Mouse (Mus musculus) heart, postnatal 14 days (tissue): Measurements from ENCODE around the gene Dvl1. TPM values are rescaled to one million over a fixed set of nuclear protein-coding genes. Genes with fewer than 3 reads are reported as not detected.

Experiments
- DNase-seq, 2 experiments: peaks; one replicate each; pipeline ENCODE4 v3.0.0; 2021 to 2022
- intact Hi-C: fragments of 180-260 bp; cut with DNase I; formaldehyde crosslinking; loops from one replicate; pipeline ENCODE4 v1.15.1; 2025
- total RNA-seq, 2 experiments: library from RNA; stranded (reverse); gene quantifications; 2 replicates each; pipeline ENCODE4 v1.2.3; 2021

The Dvl1 gene
- total RNA-seq, 2 experiments from 2014 or later = 41.1 to 46.6 TPM

DNA sequence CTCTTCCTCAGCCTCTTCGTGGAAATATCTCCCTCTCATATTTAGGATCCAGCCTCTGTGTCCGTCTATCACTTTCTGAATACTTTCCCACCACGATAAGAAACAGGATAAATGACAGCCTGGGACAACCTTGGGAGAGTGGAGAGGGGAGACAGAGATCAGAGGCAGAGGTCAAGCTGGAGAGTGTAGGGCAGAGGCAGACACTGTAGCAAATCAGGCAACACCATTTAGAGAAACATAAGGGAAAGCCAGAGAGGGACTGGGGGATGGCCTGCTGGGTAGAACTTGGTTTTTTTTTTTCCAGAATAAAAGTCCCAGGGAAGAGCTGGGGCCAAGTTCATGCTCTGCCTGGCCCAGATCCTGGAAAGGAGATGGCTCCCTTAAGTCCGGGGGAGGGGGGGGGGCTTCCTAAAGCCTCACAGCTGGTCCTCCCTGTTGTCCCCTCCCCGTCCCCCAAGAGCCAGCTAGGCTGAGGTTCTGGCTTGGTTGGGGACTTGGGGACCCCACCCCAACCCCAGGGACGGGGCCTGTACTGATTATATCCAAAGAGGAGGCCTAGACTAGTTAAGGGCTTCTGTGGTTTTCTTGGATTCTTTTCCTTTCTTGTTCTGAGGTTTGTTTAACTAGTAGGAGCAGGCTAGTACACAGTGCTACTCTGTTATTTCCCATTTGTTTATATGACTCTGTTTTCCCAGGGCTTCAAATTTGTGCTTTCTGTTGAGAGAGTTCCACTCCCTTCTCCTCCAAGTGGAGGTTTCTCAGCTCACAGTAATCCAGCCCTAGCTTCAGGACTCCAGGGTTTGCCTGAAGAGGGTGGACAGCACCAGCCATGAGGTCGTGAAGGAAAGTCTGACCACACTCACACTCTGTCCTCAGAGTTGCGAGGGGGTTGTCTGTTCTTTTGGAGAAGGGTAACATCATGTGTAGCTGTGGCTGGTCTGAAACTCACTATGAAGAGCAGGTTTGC is 8.7 kb upstream of the Dvl1 start:
- intact Hi-C loops = no loop called here
- peak; percentile 65 for DNase-seq

DNA sequence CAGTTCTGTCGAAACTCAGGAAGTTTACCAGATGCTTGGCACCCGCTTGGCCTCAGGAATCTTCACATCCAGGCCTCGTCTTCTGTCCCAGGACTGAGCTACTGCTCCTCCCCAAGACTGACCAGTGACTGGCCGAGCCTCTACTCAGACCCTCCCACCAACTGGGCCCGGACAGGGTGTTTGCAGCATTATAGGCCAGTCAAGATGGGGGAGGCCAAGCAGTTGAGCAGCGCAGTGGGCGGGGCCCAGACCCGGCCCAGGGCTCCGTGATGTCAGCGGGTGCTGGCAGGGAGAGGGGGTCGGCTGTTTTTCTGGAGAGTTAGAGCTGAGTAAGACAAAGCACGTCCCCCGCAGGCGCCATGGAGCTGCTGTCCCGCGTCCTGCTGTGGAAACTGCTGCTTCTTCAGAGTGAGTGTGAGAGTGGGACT is 7.7 kb upstream of the Dvl1 start, which contains the start of gene Mxra8:
TSS of gene Mxra8 (plus strand) at position 198 of the 428 bp plus-strand sequence.
- DNase-seq = peak; percentile 89 to 91
- intact Hi-C loops = no loop called here

DNA sequence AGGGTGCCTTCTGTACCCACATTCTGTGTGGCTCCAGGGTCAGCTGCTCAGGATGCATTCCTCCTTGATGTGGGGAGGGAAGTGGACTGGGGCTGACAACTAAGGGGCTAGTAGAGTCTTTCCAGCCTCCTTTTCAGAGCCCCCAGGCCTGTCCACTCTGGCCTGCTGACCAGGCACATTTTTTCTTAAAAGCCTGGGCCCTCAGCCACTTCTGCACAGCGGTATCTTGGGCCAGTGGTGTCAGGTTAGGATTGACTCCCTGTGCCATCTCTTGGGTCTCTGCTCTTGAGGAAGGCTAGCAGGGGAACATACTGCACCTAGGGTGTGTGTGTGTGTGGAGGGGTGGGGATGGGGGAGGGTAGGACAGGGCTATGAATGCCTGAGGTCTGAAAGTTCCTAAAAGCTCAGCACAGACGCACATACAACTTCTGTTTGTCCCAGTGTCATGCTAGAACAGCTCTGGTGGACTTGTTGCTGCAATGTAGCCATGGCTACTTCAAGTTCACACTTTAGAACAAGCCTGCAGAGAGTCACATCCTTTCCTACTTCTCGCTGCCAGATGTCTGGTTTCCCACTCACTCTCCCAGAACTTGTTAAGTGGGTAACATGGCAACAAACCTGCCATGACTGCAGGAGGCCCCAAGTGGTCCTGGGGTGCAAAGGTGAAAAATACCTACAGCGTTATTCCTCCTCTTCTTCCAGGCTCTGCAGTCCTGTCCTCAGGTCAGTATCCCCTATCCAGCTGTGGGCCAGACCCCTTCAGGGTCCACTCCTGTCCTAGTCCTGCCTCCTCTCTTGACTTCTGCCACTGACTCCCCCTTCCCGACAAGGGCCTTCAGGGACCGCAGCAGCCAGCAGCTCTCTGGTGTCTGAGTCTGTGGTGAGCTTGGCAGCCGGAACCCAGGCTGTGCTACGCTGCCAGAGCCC is 6.9 kb upstream of the Dvl1 start:
- DNase-seq = peak in 1 of 2 experiments; percentile 21

GRCm38 (mm10) chr4:155841003-155841454 is 6.2 kb upstream of the Dvl1 start:
- DNase-seq = peak; percentile 67 to 76
- intact Hi-C loops = no loop called here

More for the DNA sequence above, 6.9 kb upstream of the Dvl1 start:
- intact Hi-C loops = no loop called here

- intact Hi-C loops = no loop called here
- no peak for DNase-seq
Observed at GRCm38 (mm10) chr4:155841651-155842270, 5.4 kb upstream of the Dvl1 start.

GRCm38 (mm10) chr4:155843231-155843630 is 4.0 kb upstream of the Dvl1 start:
- intact Hi-C loops = no loop called here
- no peak for DNase-seq

DNA sequence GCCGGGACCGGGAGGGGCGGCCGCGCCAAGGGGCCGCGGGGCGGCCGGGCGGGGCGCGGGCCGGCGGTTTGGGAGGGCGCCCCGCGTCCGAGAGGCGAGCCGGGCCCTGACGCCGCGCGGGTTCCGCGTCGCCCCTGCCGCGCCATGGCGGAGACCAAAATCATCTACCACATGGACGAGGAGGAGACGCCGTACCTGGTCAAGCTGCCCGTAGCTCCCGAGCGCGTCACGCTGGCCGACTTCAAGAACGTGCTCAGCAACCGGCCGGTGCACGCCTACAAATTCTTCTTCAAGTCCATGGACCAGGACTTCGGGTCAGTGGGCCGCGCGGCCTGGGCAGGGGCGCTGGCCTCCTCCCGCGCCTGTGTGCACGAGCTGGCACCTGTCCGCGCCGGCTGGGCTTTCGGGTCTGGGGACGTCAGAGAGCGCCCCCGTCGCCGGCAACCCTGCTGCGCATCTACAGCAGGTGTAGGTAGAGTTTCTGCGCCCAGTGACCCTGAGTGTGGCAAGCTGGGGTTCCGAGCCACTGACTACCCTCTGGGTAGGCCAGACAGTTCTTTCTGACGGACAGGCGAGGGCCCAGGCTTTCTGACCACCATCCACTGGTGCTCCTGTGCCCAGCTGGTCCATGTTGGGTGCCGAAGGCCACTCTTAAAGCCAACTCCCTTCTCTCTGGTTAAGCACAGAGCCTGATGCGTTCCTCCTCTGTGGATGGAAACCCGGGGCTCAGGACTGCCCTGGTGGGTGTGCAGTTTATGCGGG is 570 bp downstream of the Dvl1 start:
- peak in 1 of 2 experiments; percentile 40 for DNase-seq
- intact Hi-C loops = loop anchor here (1.0 kb wide), 1 partner anchor 15 kb away; no protein-coding TSS in a partner anchor

GRCm38 (mm10) chr4:155848434-155849095 is 1.4 kb downstream of the Dvl1 start:
- intact Hi-C loops = no loop called here
- DNase-seq = no peak

DNA sequence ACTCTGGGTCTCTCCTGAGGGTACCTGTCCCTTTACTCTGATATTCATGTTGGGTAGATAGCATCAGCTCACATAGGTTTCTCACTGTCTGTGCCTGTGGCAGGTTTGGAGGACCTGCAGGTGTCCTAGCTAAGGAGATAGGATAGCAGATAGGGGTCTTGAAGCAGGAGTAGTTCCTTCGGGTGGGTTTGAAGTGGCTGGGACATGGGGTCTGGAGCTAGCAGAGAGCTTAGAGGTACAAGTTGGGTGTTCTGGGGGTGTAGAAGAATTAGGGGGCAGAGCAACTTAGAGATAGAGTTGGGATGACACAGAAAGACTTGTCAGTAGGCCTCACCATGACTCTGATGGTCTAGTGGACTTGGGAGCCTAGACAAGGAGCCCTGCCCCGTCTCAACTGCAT is 2.2 kb downstream of the Dvl1 start:
- intact Hi-C loops = no loop called here
- DNase-seq = no peak

- no peak for DNase-seq
- intact Hi-C loops = no loop called here
Observed at GRCm38 (mm10) chr4:155849792-155850451, 2.7 kb downstream of the Dvl1 start.

DNA sequence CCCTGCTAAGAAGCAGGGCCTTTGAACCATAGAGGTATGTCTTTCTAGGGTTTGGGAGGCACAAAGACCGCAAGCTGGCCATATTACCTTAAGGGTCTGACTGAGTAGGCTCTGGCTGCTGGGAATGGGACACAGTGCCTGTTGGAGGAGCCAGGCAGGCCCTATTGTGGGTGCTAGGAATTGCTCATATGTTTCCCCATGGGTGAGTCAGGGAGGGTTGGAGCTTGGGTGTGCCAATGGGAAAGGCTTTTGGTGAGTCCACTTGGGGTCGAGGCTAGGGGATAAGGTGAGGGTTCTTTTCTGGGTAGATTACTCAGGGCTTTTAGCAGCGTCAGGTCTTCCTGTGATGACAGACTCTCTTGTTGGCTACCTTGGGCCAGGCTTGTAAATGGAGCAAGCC is 4.2 kb downstream of the Dvl1 start:
- intact Hi-C loops = no loop called here

GRCm38 (mm10) chr4:155851951-155852411 is 4.8 kb downstream of the Dvl1 start:
- peak in 1 of 2 experiments; percentile 31 for DNase-seq
- intact Hi-C loops = loop anchor here (2.0 kb wide), 1 partner anchor 15 kb away; no protein-coding TSS in a partner anchor

More for the DNA sequence above, 4.2 kb downstream of the Dvl1 start:
- no peak for DNase-seq

- intact Hi-C loops = loop anchor here (2.0 kb wide), 1 partner anchor 13 kb away; no protein-coding TSS in a partner anchor
- DNase-seq = no peak
Observed at GRCm38 (mm10) chr4:155853421-155853820, 6.2 kb downstream of the Dvl1 start.

DNA sequence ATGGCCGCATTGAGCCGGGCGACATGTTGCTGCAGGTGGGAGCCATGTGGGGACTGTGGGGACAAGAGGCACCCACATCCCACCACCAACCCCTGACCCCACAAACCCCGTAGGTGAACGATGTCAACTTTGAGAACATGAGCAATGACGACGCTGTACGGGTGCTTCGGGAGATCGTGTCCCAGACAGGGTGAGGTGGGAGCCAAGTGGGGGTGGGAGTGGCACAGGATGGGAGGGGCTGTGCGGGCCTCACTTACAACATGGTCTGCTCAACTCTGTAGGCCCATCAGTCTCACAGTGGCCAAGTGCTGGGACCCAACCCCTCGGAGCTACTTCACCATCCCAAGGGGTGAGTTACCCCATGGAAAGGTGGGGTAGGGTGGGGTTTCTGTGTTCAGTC is 7.8 kb downstream of the Dvl1 start:
- DNase-seq = no peak
- intact Hi-C loops = no loop called here

GRCm38 (mm10) chr4:155856071-155856470 is 8.9 kb downstream of the Dvl1 start:
- intact Hi-C loops = no loop called here

DNA sequence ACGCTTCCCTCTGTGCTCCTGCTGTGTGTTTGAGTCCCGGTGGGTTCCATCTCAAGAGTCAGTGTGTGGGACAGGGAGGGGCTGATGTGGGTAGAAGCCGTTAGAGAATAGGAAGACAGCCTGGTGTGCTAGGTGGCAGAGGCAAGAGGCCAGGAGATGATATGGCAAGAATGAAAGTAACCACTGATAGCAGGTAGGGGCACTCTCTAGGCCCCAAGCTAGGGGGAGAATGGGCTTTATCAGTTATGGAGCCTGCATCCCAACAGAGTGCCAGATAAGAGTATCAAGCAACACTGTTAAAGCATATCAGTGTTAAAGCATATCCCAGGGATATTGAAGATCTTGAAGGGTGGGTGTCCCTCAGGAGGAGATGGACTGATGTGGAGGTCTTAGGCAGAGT is 9.7 kb downstream of the Dvl1 start:
- intact Hi-C loops = no loop called here

More at GRCm38 (mm10) chr4:155856071-155856470, 8.9 kb downstream of the Dvl1 start:
- no peak for DNase-seq

DNA sequence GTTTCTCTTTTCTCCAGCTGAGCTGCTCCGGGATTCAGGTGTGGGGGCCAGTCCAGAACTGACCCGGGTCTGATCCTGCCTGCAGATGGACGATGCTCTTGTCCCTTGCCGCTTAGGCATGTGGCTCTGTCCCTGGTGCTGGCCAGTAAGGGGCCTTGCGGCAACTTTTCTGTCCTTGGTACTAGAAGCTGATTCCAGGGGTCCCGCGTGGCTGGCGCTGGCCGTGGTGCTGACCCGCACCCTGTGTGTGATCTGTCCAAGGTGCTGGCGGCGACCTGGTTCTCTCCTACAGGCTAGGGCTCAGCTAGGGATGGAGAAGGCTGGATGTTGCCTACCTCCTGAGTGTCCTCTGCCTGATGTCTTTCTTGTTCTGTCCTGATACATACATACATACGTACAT is 12.1 kb downstream of the Dvl1 start:
- peak; percentile 61 to 67 for DNase-seq
- intact Hi-C loops = no loop called here

More for the DNA sequence above, 9.7 kb downstream of the Dvl1 start:
- DNase-seq = no peak

DNA sequence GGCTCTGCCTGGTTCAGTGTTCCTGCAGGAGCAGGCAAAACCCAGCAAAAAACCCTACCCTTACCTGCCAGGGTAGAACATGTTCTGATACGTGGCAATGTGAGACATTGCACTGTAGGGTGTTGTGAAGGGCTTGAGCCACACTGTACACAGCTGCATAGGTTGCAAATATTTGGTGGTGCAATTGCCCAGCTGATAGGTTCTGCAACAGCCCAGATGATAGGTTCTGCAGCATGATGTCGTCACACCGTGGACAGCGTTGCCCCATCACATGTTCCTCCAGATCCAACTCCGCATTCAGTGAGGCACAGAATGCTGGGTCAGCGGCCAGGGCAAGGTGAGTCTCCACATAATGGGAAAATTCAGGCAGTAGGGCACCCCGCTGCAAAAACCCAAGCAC is 14.6 kb downstream of the Dvl1 start:
- intact Hi-C loops = no loop called here
- no peak for DNase-seq
